Mouse (Mus musculus) gastrocnemius, postnatal 36 days (tissue): ENCODE data around the gene Kcnk7. TPM values are rescaled to one million over a fixed set of nuclear protein-coding genes. Genes with fewer than 3 reads are reported as not detected.

ENCODE experiments used
- DNase-seq, 2 experiments: peaks; one replicate each; pipeline ENCODE4 v3.0.0; 2022
- intact Hi-C: fragments of 180-260 bp; cut with DNase I; formaldehyde crosslinking; loops from one replicate; pipeline ENCODE4 v1.15.1; 2025
- microRNA-seq, 2 experiments: library from miRNA; unstranded; fragments of <30 nt; microRNA quantifications; one replicate each; pipeline ENCODE4 v1.2.0; 2021
- total RNA-seq, 2 experiments: library from RNA; stranded (reverse); gene quantifications; 2 replicates each; pipeline ENCODE4 v1.2.3; 2021

Kcnk7 gene
- total RNA-seq, 2 experiments from 2014 or later: not detected

DNA sequence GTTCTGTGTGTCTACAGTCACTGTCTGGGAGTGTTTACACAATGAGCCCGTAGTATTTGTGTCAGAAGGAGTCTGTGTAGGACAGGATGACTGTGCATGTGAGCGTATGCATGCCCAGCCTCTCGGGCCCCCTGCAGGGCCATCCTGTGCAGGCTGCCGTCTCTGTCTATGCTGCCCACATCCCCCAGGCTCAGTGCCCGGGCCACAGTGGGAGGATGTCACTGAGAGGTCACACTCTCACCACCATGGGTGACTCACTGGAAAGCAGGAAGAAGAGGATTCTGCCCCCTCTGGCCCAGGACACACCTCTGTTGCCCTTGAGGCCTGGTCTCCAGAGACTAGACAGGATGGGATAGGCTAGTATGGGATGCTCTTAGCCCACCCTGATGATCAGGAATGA lies 39.4 kb downstream of the Kcnk7 start:
- DNase-seq: no peak
- intact Hi-C loops: no loop called here

DNA sequence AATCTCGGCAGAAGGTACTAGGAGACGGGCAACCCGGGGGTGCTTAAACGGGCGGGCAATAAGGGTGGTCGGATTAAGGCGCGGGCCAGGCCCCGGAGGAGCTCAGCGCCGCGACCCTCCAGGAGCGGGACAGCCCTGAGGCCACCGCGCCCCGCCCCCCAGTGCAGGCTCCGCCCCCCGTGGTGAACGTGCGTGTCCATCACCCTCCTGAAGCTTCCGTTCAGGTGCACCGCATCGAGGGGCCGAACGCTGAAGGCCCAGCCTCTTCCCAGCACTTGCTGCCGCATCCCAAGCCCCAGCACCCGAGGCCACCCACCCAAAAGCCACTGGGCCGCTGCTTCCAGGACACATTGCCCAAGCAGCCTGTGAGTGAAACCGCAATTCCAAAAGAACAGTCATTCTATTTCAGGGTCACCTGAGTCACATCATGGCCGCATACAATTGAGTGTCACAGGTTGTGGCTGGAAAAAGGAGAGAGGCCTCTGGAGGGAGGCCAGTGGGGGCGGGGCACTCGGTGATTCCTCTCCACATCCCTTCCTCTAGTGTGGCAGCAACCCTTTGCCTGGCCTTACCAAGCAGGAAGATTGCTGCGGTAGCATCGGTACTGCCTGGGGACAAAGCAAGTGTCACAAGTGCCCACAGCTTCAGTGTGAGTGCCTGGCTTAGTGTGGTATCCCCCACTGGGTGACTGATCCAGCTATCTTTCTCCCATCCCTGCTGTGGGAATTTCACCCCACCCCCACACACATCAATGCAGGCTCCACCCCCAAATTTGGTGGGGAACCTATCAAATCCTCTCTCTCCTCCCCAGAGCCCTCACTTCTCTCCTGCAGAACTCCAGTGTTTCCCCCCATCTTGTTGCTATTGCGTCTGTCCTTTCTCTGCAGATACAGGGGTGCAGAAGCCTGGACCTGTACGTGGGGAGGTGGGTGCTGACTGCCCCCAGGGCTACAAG lies 41.9 kb downstream of the Kcnk7 start:
- intact Hi-C loops: no loop called here
- no peak for DNase-seq

DNA sequence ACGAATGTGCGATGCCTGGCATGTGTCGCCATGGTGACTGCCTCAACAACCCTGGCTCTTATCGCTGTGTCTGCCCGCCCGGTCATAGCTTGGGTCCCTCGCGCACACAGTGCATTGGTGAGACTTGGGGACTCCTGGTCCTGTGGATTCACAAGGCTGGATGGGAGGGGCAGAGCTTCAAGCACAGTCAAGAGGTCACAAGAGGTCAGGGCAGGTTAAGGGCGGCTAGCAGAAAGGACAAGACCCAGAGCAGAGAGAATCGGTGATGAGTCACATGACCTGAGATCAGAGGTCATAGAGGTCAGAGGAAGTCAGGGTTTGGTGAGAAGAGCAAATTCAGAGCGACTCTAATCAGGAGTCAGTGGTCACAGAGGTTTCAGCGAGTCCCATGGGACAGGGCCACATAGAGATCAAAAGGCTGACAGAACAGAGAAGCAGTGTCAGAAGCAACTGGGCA lies 42.8 kb downstream of the Kcnk7 start:
- DNase-seq: no peak
- intact Hi-C loops: no loop called here

DNA sequence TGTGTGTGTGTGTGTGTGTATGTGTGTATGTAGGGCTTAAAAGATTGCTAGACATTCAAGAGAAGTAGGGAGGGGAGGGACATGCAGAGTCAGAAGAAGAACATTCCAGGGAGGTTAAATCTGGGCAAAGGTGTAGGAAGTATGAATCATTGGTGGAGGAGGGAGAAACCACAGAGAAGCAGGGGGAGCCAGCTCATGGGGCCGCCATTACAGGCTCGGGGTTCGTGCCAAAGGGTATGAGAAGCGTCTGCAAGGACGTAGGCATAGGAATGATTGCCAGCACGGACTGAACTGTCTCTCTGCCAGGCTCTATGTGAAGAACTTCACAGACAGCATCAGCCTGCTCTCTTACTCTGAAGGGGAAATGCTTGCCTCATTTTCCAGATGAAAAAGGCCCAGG lies 45.3 kb downstream of the Kcnk7 start:
- no peak for DNase-seq
- intact Hi-C loops: no loop called here

DNA sequence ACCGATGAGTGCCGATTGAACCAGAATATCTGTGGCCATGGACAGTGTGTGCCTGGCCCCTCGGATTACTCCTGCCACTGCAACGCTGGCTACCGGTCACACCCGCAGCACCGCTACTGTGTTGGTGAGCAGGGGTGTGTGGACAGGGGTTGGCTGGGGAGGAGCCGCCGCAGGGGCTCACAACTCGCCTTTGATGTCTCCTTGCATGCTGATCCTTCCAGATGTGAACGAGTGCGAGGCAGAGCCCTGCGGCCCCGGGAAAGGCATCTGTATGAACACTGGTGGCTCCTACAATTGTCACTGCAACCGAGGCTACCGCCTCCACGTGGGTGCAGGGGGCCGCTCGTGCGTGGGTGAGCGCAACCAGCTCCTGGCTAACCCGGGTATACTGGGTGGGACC lies 46.8 kb downstream of the Kcnk7 start:
- intact Hi-C loops: no loop called here
- DNase-seq: no peak

DNA sequence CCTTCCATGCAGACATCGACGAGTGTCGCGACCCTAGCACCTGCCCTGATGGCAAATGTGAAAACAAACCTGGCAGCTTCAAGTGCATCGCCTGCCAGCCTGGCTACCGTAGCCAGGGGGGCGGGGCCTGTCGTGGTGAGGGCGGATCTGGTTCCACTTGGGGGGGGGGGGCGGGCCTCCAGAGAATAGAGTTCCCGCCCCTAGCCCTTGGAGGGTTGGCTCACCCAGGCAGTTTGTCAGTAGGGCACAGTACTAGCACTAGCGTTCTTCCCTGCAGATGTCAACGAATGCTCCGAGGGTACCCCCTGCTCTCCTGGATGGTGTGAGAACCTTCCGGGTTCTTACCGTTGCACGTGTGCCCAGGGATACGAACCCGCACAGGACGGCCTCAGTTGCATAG lies 47.6 kb downstream of the Kcnk7 start:
- intact Hi-C loops: no loop called here
- no peak for DNase-seq

DNA sequence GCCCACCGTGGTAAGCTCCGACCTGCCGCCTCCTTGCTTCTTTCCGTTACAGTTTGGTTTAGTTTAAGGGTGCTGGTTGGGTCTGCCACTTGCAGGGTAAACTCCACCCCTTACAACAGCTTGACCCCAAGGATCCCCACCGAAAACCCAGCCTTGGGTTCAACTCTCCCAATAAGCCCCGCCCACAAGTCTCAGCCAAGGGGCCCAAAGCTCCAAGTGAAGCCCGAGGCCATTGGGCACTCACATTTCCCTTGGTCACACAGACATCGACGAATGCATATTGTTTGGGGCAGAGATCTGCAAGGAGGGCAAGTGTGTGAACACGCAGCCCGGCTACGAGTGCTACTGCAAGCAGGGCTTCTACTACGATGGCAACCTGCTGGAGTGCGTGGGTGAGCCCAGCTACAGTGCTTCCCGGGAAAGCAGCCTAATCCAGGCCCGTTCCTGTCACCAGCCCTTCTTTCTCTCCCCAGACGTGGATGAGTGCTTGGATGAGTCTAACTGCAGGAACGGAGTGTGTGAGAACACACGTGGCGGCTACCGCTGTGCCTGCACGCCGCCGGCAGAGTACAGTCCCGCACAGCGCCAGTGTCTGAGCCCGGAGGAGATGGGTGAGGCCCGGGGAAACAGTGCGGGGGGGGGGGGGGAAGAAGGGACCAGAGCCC lies 52.3 kb downstream of the Kcnk7 start:
- no peak for DNase-seq
- intact Hi-C loops: no loop called here

Small RNAs within 50 kb of the gene (microRNA-seq; reads per million reads assigned to microRNA genes)
- 0 to 0.74 reads per million in 2 experiments for gene Mir6987

Other genes with a start within 250 kb of the Kcnk7 start
- gene Ccdc85b, start 246.5 kb upstream of the Kcnk7 start, total RNA-seq: 1 to 10 TPM; 4.7 to 6.0 TPM
- 10 to 100 TPM; 35.2 to 41.5 TPM for gene Fibp, start 243.8 kb upstream of the Kcnk7 start, total RNA-seq
- gene Ctsw, start 235.9 kb upstream of the Kcnk7 start, total RNA-seq: not detected
- gene Efemp2, start 230.4 kb upstream of the Kcnk7 start, total RNA-seq: 1 to 10 TPM; 5.3 to 6.3 TPM
- gene Mus81, start 216.0 kb upstream of the Kcnk7 start, total RNA-seq: 10 to 100 TPM; 16.1 to 19.8 TPM
- gene Cfl1, start 213.9 kb upstream of the Kcnk7 start, total RNA-seq: 10 to 100 TPM; 67.8 to 72.7 TPM
- gene 1700020D05Rik, start 200.6 kb upstream of the Kcnk7 start, total RNA-seq: under 1 TPM; 0.33 to 0.59 TPM
- gene Snx32, start 193.8 kb upstream of the Kcnk7 start, total RNA-seq: 1 to 10 TPM; 5.2 to 7.8 TPM
- not detected for gene Ovol1, start 143.7 kb upstream of the Kcnk7 start, total RNA-seq
- gene Ap5b1, start 136.3 kb upstream of the Kcnk7 start, total RNA-seq: 1 to 10 TPM; 1.9 to 2.0 TPM
- 10 to 100 TPM; 35.8 to 38.6 TPM for gene Rnaseh2c, start 102.5 kb upstream of the Kcnk7 start, total RNA-seq
- 10 to 100 TPM; 23.3 to 25.4 TPM for gene Kat5, start 94.1 kb upstream of the Kcnk7 start, total RNA-seq
- 10 to 100 TPM; 12.4 to 14.9 TPM for gene Rela, start 66.9 kb upstream of the Kcnk7 start, total RNA-seq
- 1 to 10 TPM; 6.9 to 9.5 TPM for gene Sipa1, start 40.7 kb upstream of the Kcnk7 start, total RNA-seq
- gene Map3k11, start 15.6 kb upstream of the Kcnk7 start, total RNA-seq: 10 to 100 TPM; 10.8 to 11.3 TPM
- gene Pcnx3, start 15.5 kb upstream of the Kcnk7 start, total RNA-seq: 10 to 100 TPM; 12.2 to 15.2 TPM
- 100 to 1,000 TPM; 235 to 261 TPM for gene Ehbp1l1, start 21.9 kb downstream of the Kcnk7 start, total RNA-seq
- gene Fam89b, start 25.3 kb downstream of the Kcnk7 start, total RNA-seq: 10 to 100 TPM; 19.7 to 22.8 TPM
- 10 to 100 TPM; 43.4 to 44.2 TPM for gene Ltbp3, start 36.5 kb downstream of the Kcnk7 start, total RNA-seq
- gene Scyl1, start 67.1 kb downstream of the Kcnk7 start, total RNA-seq: 10 to 100 TPM; 70.8 to 71.1 TPM
- 1 to 10 TPM; 4.5 to 5.0 TPM for gene Frmd8, start 170.9 kb downstream of the Kcnk7 start, total RNA-seq
- gene Slc25a45, start 173.4 kb downstream of the Kcnk7 start, total RNA-seq: 1 to 10 TPM in 1 of 2 experiments, under 1 TPM in 1; 0.99 to 1.0 TPM
- gene Tigd3, start 189.8 kb downstream of the Kcnk7 start, total RNA-seq: under 1 TPM in 1 of 2 experiments, not detected in 1; 0.20 TPM
- gene Dpf2, start 208.6 kb downstream of the Kcnk7 start, total RNA-seq: 10 to 100 TPM; 75.1 to 81.4 TPM
- 10 to 100 TPM; 10.1 to 12.4 TPM for gene Cdc42ep2, start 220.4 kb downstream of the Kcnk7 start, total RNA-seq